In genomic region chr5:37087786-37088185, GRCm38 (mm10) we compare ENCODE assay signal across 16 mouse cellular contexts. TPM values are rescaled to one million over a fixed set of nuclear protein-coding genes. Genes with fewer than 3 reads are reported as not detected.
"Had no signal": no experiment of that assay in that cellular context is flagged by ENCODE, and none has a peak within 500 bp of the region (broad histone marks: within the 10 kb centered on the region; RNA-seq: fewer than 3 reads in every experiment).

No protein-coding gene starts in this region.

- ATAC-seq: midbrain, embryonic 16.5 days had no signal

- H3K9me3 ChIP-seq: midbrain, embryonic 10.5 days; midbrain, embryonic 12.5 days; neural tube, embryonic 13.5 days; neural tube, embryonic 15.5 days; stomach, embryonic 15.5 days had no signal

- H3K4me3 ChIP-seq: midbrain, embryonic 10.5 days; midbrain, embryonic 12.5 days; myocyte; neural tube, embryonic 13.5 days; neural tube, embryonic 15.5 days; stomach, embryonic 15.5 days had no signal

- H3K36me3 ChIP-seq: midbrain, embryonic 10.5 days; midbrain, embryonic 12.5 days; stomach, embryonic 15.5 days had no signal

- H3K27ac ChIP-seq: midbrain, embryonic 10.5 days; midbrain, embryonic 12.5 days; neural tube, embryonic 13.5 days; neural tube, embryonic 15.5 days had no signal

- H3K9ac ChIP-seq: lung, embryonic 14.5 days; midbrain, embryonic 12.5 days; neural tube, embryonic 13.5 days; neural tube, embryonic 15.5 days; stomach, embryonic 15.5 days had no signal

- DNase-seq: lung, adult 18-20 months; lung, embryonic 14.5 days; lung, postnatal 10 days; midbrain, embryonic 14.5 days; right cerebral cortex, postnatal 14 days; thymus, adult 2 months; thymus, postnatal 25 days had no signal

- H3K4me2 ChIP-seq: lung, embryonic 14.5 days; midbrain, embryonic 12.5 days; neural tube, embryonic 13.5 days; neural tube, embryonic 15.5 days; stomach, embryonic 15.5 days had no signal

RNA-seq across cellular contexts. Expression of gene Gm1043, which starts 2.6 kb away (rescaled TPM):
- total RNA-seq: megakaryocyte, adult 5-6 weeks had no signal
- polyA plus RNA-seq: lung, embryonic 14.5 days; lung, embryonic 16.5 days; myocyte had no signal
